Mouse (Mus musculus) hindbrain, embryonic 13.5 days (tissue): ENCODE results near the gene Szrd1. TPM values are rescaled to one million over a fixed set of nuclear protein-coding genes. Genes with fewer than 3 reads are reported as not detected.
A peak's percentile ranks its signal among the peaks of the same experiment; 100 is the strongest.
"Not testable (repeated sequence)": the region's sequence is repeated elsewhere in the genome, so short reads cannot be mapped to it uniquely, and the experiment has no call there.

ENCODE experiments used
- ATAC-seq: fragments of 200-750 bp; cut with Nextera tagmentation; 2 replicates; pipeline ENCODE4 v1.8.0; 2017; ENCODE audit warnings: moderate TSS enrichment; ENCODE audit not compliant: low FRiP score
- H3K27ac ChIP-seq: fragments of 300-500 bp; sonication (generic); 2 replicates; pipeline ENCODE4 v1.5.1; 2015; ENCODE audit warnings: inconsistent platforms, mild to moderate bottlenecking, moderate library complexity
- H3K27me3 ChIP-seq: fragments of 300-500 bp; sonication (generic); 2 replicates; pipeline ENCODE4 v1.6.1; 2015; ENCODE audit warnings: mild to moderate bottlenecking, inconsistent platforms
- H3K36me3 ChIP-seq: fragments of 300-500 bp; sonication (generic); 2 replicates; pipeline ENCODE4 v1.6.1; 2015; ENCODE audit warnings: mild to moderate bottlenecking, inconsistent platforms
- H3K4me1 ChIP-seq: fragments of 300-500 bp; sonication (generic); replicated peaks from 2 replicates; pipeline ENCODE4 v1.6.1; 2015; ENCODE audit warnings: inconsistent platforms
- H3K4me2 ChIP-seq: fragments of 300-500 bp; sonication (generic); 2 replicates; pipeline ENCODE4 v1.6.1; 2015; ENCODE audit warnings: inconsistent platforms, mild to moderate bottlenecking, moderate library complexity
- H3K4me3 ChIP-seq: fragments of 300-500 bp; sonication (generic); 2 replicates; pipeline ENCODE4 v1.5.1; 2015; ENCODE audit warnings: mild to moderate bottlenecking, inconsistent platforms
- H3K9ac ChIP-seq: fragments of 300-500 bp; sonication (generic); 2 replicates; pipeline ENCODE4 v1.6.1; 2015; ENCODE audit warnings: mild to moderate bottlenecking, inconsistent platforms
- H3K9me3 ChIP-seq: fragments of 300-500 bp; sonication (generic); 2 replicates; pipeline ENCODE4 v1.6.1; 2016; ENCODE audit warnings: inconsistent platforms
- WGBS: fragments of 180-500 bp; shearing (Covaris S2); methylation state at CpG from one replicate; pipeline ENCODE4 v1.1.7; 2015; 5-methylcytosine and 5-hydroxymethylcytosine counted together
- polyA plus RNA-seq: library from polyadenylated mRNA; unstranded; fragments of >200 nt; fragmentation: Nextera tagmentation; extraction: Ambion mirVana; gene quantifications from 2 replicates; pipeline ENCODE4 v1.2.1, GENCODE M21; 2015

Szrd1 gene
- polyA plus RNA-seq, 1 experiment from 2014 or later = 28.9 TPM

- 96% methylated on average over 6 of the region's 6 CpGs for WGBS
- Histone ChIP-seq H3K9ac (no peak overlapping the region), H3K36me3 (no peaks in the 10 kb centered on the region), H3K4me1 (peaks cover 29% of the 10 kb centered on the region), H3K27ac (no peak overlapping the region), H3K27me3 (peaks cover 8% of the 10 kb centered on the region; the same call in 1 of the 2 replicates), H3K4me2 (peak overlapping the region; percentile 84), H3K9me3 (no peaks in the 10 kb centered on the region), H3K4me3 (no peak overlapping the region)
- no peak for ATAC-seq
Observed at GRCm38 (mm10) chr4:141146491-141147033, 7.0 kb upstream of the Szrd1 start.

- not testable (repeated sequence) for H3K4me3 ChIP-seq, H3K9me3 ChIP-seq, H3K4me2 ChIP-seq, H3K27ac ChIP-seq, H3K36me3 ChIP-seq, H3K27me3 ChIP-seq, ATAC-seq, H3K9ac ChIP-seq
- 92% methylated on average over 11 of the region's 16 CpGs for WGBS
- H3K4me1 ChIP-seq = peaks cover 22% of the 10 kb centered on the region
Observed at GRCm38 (mm10) chr4:141145124-141145523, 5.5 kb upstream of the Szrd1 start.

GRCm38 (mm10) chr4:141142285-141142811, 2.8 kb upstream of the Szrd1 start:
- H3K27me3 ChIP-seq = peaks cover 8% of the 10 kb centered on the region; the same call in 1 of the 2 replicates
- whole genome bisulfite sequencing = 31% methylated on average over 9 of the region's 9 CpGs
- H3K4me3 ChIP-seq = no peak overlapping the region
- H3K4me2 ChIP-seq = no peak overlapping the region
- no peaks in the 10 kb centered on the region for H3K9me3 ChIP-seq
- no peak for ATAC-seq
- no peak overlapping the region for H3K9ac ChIP-seq
- no peak overlapping the region for H3K27ac ChIP-seq
- H3K36me3 ChIP-seq = no peaks in the 10 kb centered on the region
- peaks cover 21% of the 10 kb centered on the region for H3K4me1 ChIP-seq

- H3K27me3 ChIP-seq = peaks cover 8% of the 10 kb centered on the region; the same call in 1 of the 2 replicates
- no peak overlapping the region for H3K4me3 ChIP-seq
- no peaks in the 10 kb centered on the region for H3K9me3 ChIP-seq
- no peak overlapping the region for H3K4me2 ChIP-seq
- no peaks in the 10 kb centered on the region for H3K36me3 ChIP-seq
- no peak overlapping the region for H3K9ac ChIP-seq
- ATAC-seq = no peak
- WGBS = 89% methylated on average over 6 of the region's 6 CpGs
- H3K4me1 ChIP-seq = peaks cover 28% of the 10 kb centered on the region
- H3K27ac ChIP-seq = no peak overlapping the region
Observed at GRCm38 (mm10) chr4:141140967-141141366, 1.4 kb upstream of the Szrd1 start.

GRCm38 (mm10) chr4:141140354-141140753, 779 bp upstream of the Szrd1 start:
- not testable (repeated sequence) for H3K27me3 ChIP-seq, H3K36me3 ChIP-seq, H3K4me3 ChIP-seq, ATAC-seq, H3K9me3 ChIP-seq, H3K27ac ChIP-seq, H3K9ac ChIP-seq, H3K4me2 ChIP-seq
- WGBS = 90% methylated on average over 9 of the region's 9 CpGs
- H3K4me1 ChIP-seq = peaks cover 33% of the 10 kb centered on the region

DNA sequence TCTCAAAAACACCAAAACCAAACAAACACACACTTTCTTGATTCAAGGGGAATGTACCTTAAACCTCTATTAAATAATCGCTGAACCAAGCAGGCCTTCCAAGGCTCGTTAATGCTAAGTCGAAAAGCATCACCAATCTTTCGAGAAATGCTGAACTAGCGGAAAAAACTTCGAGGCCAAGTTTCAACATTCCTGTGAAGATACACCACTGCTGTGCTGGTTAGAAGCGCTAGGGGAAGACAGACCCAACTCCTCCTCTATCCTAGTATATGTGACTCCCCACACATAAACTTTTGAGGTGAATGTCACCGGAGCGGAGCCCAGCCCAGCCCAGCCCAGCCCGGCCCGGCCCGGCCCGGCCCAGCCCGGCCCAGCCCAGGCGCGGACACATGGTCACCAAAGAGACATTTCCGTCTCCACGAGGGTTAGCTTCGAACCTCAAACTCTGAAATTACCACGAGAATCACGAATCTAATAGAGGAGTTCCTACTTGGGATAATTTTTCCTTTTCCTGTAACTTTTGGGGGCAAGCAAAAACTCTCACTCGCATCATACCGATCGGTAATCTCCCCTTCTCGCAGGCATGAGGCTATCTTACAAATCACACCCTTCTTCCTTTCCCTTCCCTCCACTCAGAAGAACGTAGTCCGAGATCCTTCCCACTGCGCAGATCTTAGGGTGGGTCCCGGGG, 1.0 kb downstream of the Szrd1 start:
- no peaks in the 10 kb centered on the region for H3K36me3 ChIP-seq
- ATAC-seq = 0 out of 2 replicates have a peak, but pooled peaks have one; percentile 1

GRCm38 (mm10) chr4:141137740-141138139, 1.8 kb downstream of the Szrd1 start:
- H3K9ac ChIP-seq, ATAC-seq, H3K9me3 ChIP-seq, H3K27ac ChIP-seq, H3K36me3 ChIP-seq, H3K27me3 ChIP-seq, H3K4me3 ChIP-seq: not testable (repeated sequence)
- peaks cover 55% of the 10 kb centered on the region for H3K4me1 ChIP-seq
- WGBS = 80% methylated on average over 3 of the region's 3 CpGs
- H3K4me2 ChIP-seq = peak overlapping the region; percentile 89

More for the DNA sequence above, 1.0 kb downstream of the Szrd1 start:
- Histone ChIP-seq H3K27me3 (no peaks in the 10 kb centered on the region), H3K4me3 (peak overlapping the region; percentile 86), H3K4me2 (peak overlapping the region; percentile 89), H3K9me3 (no peaks in the 10 kb centered on the region), H3K27ac (peak overlapping the region; percentile 97), H3K4me1 (peaks cover 48% of the 10 kb centered on the region), H3K9ac (peak overlapping the region; percentile 86)
- WGBS = 4% methylated on average over 29 of the region's 29 CpGs

DNA sequence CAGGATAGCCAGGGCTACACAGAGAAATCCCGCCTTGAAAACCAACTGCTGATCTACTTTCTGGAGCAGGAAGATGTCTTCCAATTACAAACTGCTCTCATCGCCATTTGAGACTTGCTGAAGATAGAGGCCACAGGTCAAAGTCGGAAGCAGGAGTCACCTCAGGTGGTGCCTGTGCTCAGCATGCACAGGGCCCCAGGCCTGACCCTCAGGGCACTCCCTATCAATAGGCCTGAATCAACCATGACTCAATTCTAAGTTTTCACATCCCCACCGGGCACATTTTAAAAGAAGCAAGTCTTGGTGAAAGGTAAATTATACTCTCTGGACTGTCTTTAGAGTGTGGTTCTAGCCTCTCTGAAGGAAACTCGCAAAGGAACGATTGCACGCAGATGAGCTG, 3.4 kb downstream of the Szrd1 start:
- no peaks in the 10 kb centered on the region for H3K9me3 ChIP-seq
- H3K4me2 ChIP-seq = peak overlapping the region; percentile 9; the same call in 1 of the 2 replicates
- ATAC-seq = no peak
- no peaks in the 10 kb centered on the region for H3K36me3 ChIP-seq
- 68% methylated on average over 7 of the region's 7 CpGs for WGBS
- H3K27me3 ChIP-seq = no peaks in the 10 kb centered on the region
- no peak overlapping the region for H3K4me3 ChIP-seq
- no peak overlapping the region for H3K27ac ChIP-seq
- H3K9ac ChIP-seq = peak overlapping the region; percentile 51; the same call in 1 of the 2 replicates
- peaks cover 71% of the 10 kb centered on the region for H3K4me1 ChIP-seq

DNA sequence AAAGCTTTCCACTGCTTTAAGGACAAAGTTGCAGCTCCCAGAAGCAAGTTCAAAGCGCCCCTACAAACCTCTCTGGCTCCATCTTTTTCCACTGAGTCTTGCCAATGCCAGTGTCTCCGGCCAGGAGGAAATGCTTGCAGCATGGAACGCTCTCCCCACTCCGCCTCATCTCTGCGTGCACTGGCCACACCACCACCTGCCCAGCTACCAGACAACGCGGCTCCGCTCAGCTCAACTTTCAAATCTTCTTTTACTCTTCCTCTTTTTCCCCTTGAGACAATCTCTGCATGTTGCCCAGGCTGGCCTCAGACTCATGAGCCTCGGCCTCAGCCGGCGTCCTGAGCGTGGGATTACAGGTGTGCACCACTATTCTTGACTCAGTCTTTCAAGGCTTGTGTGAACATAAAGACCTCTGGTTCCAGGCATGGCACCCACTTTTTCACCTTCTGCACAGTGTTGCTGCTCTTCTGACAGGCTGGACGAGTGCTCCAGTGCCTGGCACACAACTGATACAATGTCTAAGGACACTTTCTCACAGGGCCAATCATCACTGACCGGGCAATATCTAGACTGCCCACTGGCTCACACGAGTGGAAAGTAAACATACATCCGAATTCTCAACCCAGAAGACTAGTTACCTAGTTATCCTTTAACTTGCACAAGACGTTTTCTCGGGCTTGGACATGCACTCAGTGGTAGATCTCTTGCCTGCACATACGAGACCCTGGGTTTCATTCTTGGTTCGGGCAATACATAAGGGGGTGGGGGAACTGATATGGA, 4.6 kb downstream of the Szrd1 start:
- Histone ChIP-seq H3K36me3 (no peaks in the 10 kb centered on the region), H3K4me1 (peaks cover 79% of the 10 kb centered on the region), H3K27me3 (no peaks in the 10 kb centered on the region), H3K4me3 (no peak overlapping the region), H3K9me3 (no peaks in the 10 kb centered on the region), H3K4me2 (0 out of 2 replicates have a peak overlapping the region, but pooled peaks have one; percentile 4), H3K27ac (peak overlapping the region; percentile 79), H3K9ac (peak overlapping the region; percentile 49)
- ATAC-seq = no peak
- whole genome bisulfite sequencing = 78% methylated on average over 20 of the region's 20 CpGs

GRCm38 (mm10) chr4:141134031-141134441, 5.5 kb downstream of the Szrd1 start:
- Histone ChIP-seq H3K9ac (peak overlapping the region; percentile 49; the same call in 1 of the 2 replicates), H3K4me2 (0 out of 2 replicates have a peak overlapping the region, but pooled peaks have one; percentile 4), H3K27ac (peak overlapping the region; percentile 79), H3K4me1 (peaks cover 85% of the 10 kb centered on the region), H3K36me3 (no peaks in the 10 kb centered on the region), H3K27me3 (no peaks in the 10 kb centered on the region), H3K9me3 (no peaks in the 10 kb centered on the region), H3K4me3 (no peak overlapping the region)
- 14% methylated on average over 8 of the region's 8 CpGs for WGBS
- no peak for ATAC-seq

GRCm38 (mm10) chr4:141133227-141133626, 6.3 kb downstream of the Szrd1 start:
- Histone ChIP-seq H3K4me3 (no peak overlapping the region), H3K9ac (no peak overlapping the region), H3K36me3 (no peaks in the 10 kb centered on the region), H3K4me1 (peaks cover 78% of the 10 kb centered on the region), H3K4me2 (no peak overlapping the region), H3K27ac (peak overlapping the region; percentile 12; the same call in 1 of the 2 replicates), H3K27me3 (no peaks in the 10 kb centered on the region), H3K9me3 (no peaks in the 10 kb centered on the region)
- 65% methylated on average over 8 of the region's 8 CpGs for WGBS
- ATAC-seq = no peak

- Histone ChIP-seq H3K36me3 (no peaks in the 10 kb centered on the region), H3K27me3 (no peaks in the 10 kb centered on the region), H3K4me3 (no peak overlapping the region), H3K27ac (peak overlapping the region; percentile 77), H3K4me1 (peaks cover 69% of the 10 kb centered on the region), H3K9ac (0 out of 2 replicates have a peak overlapping the region, but pooled peaks have one; percentile 25), H3K4me2 (no peak overlapping the region), H3K9me3 (no peaks in the 10 kb centered on the region)
- no peak for ATAC-seq
- 55% methylated on average over 8 of the region's 8 CpGs for WGBS
Observed at GRCm38 (mm10) chr4:141132191-141132590, 7.4 kb downstream of the Szrd1 start.
